10 mouse cellular contexts compared by ENCODE assay signal in the genomic region with DNA sequence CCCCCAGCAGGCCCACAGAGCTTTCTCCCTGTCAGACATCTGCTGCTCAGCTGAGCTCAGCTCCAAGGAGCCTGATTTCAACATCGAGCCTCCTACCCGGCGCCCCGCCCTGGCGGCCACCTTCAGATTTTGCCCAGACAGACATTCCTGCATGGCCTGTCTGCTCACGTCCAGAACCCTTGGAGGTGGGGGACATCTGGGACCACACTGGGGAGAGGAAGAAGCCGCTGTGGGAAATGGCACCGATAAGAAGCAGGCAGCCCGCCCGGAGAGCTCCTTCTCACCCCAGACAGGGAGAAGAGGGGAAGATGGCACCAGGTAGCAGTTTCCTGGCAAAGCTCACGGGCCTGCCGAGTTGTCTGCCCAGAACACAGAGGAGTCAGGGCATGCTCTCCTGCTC.
DNase-seq lines count a peak whose midpoint lies in the region; ATAC-seq lines count a peak whose summit lies in the region.
"Had no signal": no experiment of that assay in that cellular context is flagged by ENCODE, and none has a peak within 500 bp of the region (broad histone marks: within the 10 kb centered on the region; RNA-seq: fewer than 3 reads in every experiment).

No protein-coding gene starts in this region.

- H3K4me3 ChIP-seq in heart, embryonic 16.5 days (ENCODE audit: low read length) = no peak overlapping the region
- H3K4me3 ChIP-seq in embryonic facial prominence, embryonic 14.5 days (ENCODE audit: low read depth, low read length) = no peak overlapping the region
- H3K4me3 ChIP-seq: liver, embryonic 15.5 days had no signal

- 61% methylated on average over 12 of the region's 12 CpGs for WGBS in heart, embryonic 16.5 days
- WGBS in embryonic facial prominence, embryonic 14.5 days = 50% methylated on average over 12 of the region's 12 CpGs

- H3K27me3 ChIP-seq in heart, embryonic 16.5 days (ENCODE audit: control insufficient read depth, insufficient read depth, low read length) = no peaks in the 10 kb centered on the region
- no peaks in the 10 kb centered on the region for H3K27me3 ChIP-seq in embryonic facial prominence, embryonic 14.5 days (replicated peaks; ENCODE audit: control insufficient read depth, insufficient read depth, low read length)

- no peak for ATAC-seq in heart, embryonic 16.5 days (replicated peaks; ENCODE audit: extremely low read depth, insufficient read depth, low FRiP score)
- ATAC-seq in embryonic facial prominence, embryonic 14.5 days (ENCODE audit: low read depth) = no peak
- ATAC-seq in megakaryocyte-erythroid progenitor cell, adult 5-6 weeks (replicated peaks; ENCODE audit: low FRiP score, low TSS enrichment, poor library complexity, severe bottlenecking) = no peak

- no peak overlapping the region for H3K4me2 ChIP-seq in heart, embryonic 16.5 days (ENCODE audit: low read depth, low read length)
- H3K4me2 ChIP-seq in embryonic facial prominence, embryonic 14.5 days (ENCODE audit: low read depth, low read length) = no peak overlapping the region
- H3K4me2 ChIP-seq: liver, embryonic 15.5 days had no signal

- DNase-seq in heart, adult 9 months (ENCODE audit: low spot score in 2 of 2) = no peak
- DNase-seq in urinary bladder, postnatal 14 days (ENCODE audit: low spot score) = peak; percentile 72
- no peak for DNase-seq in urinary bladder, adult 2 months (ENCODE audit: low spot score)
- DNase-seq in embryonic facial prominence, embryonic 14.5 days (ENCODE audit: low spot score) = no peak
- DNase-seq in urinary bladder, postnatal 36 days (ENCODE audit: low spot score in 2 of 2) = peak; percentile 62 to 76
- DNase-seq in right cerebral cortex, postnatal 4 days = no peak
- DNase-seq: kidney, postnatal 14 days had no signal

- peaks cover 47% of the 10 kb centered on the region for H3K4me1 ChIP-seq in heart, embryonic 16.5 days (ENCODE audit: control insufficient read depth, insufficient read depth, low read length)
- H3K4me1 ChIP-seq in embryonic facial prominence, embryonic 14.5 days (ENCODE audit: control insufficient read depth, insufficient read depth, low read length) = peaks cover 36% of the 10 kb centered on the region

- peak overlapping the region; percentile 18; the same call in 1 of the 2 replicates for H3K9ac ChIP-seq in heart, embryonic 16.5 days (ENCODE audit: low read length)
- H3K9ac ChIP-seq in embryonic facial prominence, embryonic 14.5 days (ENCODE audit: low read depth, low read length) = no peak overlapping the region
- H3K9ac ChIP-seq: liver, embryonic 15.5 days had no signal

- H3K9me3 ChIP-seq in heart, embryonic 16.5 days (replicated peaks; ENCODE audit: control insufficient read depth, low read length) = no peaks in the 10 kb centered on the region
- no peaks in the 10 kb centered on the region for H3K9me3 ChIP-seq in embryonic facial prominence, embryonic 14.5 days (ENCODE audit: control insufficient read depth, low read length)
- H3K9me3 ChIP-seq: liver, embryonic 15.5 days had no signal

- H3K36me3 ChIP-seq in heart, embryonic 16.5 days (ENCODE audit: control insufficient read depth, insufficient read depth) = peaks cover 9% of the 10 kb centered on the region
- peaks cover 27% of the 10 kb centered on the region for H3K36me3 ChIP-seq in embryonic facial prominence, embryonic 14.5 days (ENCODE audit: control insufficient read depth, insufficient read depth, low read length)

- peak overlapping the region; percentile 39; the same call in 1 of the 2 replicates for H3K27ac ChIP-seq in heart, embryonic 16.5 days (ENCODE audit: low read length)
- H3K27ac ChIP-seq in embryonic facial prominence, embryonic 14.5 days (replicated peaks; ENCODE audit: low read depth, low read length) = peak overlapping the region; percentile 21
- H3K27ac ChIP-seq: liver, embryonic 15.5 days had no signal

Comparison
In these comparisons a context has a peak if more than half of its experiments do, and no peak if none do; other contexts are left out.
1. DNase-seq: peak in urinary bladder, postnatal 14 days (single experiment) and urinary bladder, postnatal 36 days (2 of 2); none in heart, adult 9 months (0 of 2), urinary bladder, adult 2 months (single experiment), embryonic facial prominence, embryonic 14.5 days (single experiment) and right cerebral cortex, postnatal 4 days (single experiment).